Mouse (Mus musculus): Measurements from ENCODE around the gene Pbld1. TPM values are rescaled to one million over a fixed set of nuclear protein-coding genes. Genes with fewer than 3 reads are reported as not detected.

Gene Pbld1
- total and polyA plus RNA-seq, 3 experiments, result 0.47 to 0.50 TPM; not detected in 1

GRCm38 (mm10) chr10:63027376-63028161 lies 32.4 kb upstream of the Pbld1 start:
- no peak overlapping the region for H3K9ac ChIP-seq (ENCODE audit: control insufficient read depth, low read depth, low read length, poor library complexity, severe bottlenecking)
- peaks cover 14% of the 10 kb centered on the region for H3K79me2 ChIP-seq (ENCODE audit: control insufficient read depth, insufficient read depth, low read length, poor library complexity)
- no peak overlapping the region for H3K27ac ChIP-seq (ENCODE audit: control insufficient read depth, low read depth, low read length)
- DNase-seq (ENCODE audit: low read depth, low spot score), result no peak
- no peak overlapping the region for H3K4me3 ChIP-seq (ENCODE audit: control insufficient read depth in 1 of 2, insufficient read depth in 1 of 2, low read depth in 2 of 2, low read length in 2 of 2)
- H3K27me3 ChIP-seq (ENCODE audit: control insufficient read depth in 1 of 2, insufficient read depth in 2 of 2, low read length in 2 of 2), result no peaks in the 10 kb centered on the region
- H3K9me3 ChIP-seq (replicated peaks; ENCODE audit: insufficient read depth, low read length), result no peaks in the 10 kb centered on the region
- peaks cover 0 to 6% of the 10 kb centered on the region in 2 experiments; a peak in 3 of 4 replicates for H3K4me1 ChIP-seq (ENCODE audit: control insufficient read depth in 1 of 2, insufficient read depth in 2 of 2, low read length in 2 of 2)
- peaks cover 0 to 10% of the 10 kb centered on the region in 2 experiments; a peak in 2 of 4 replicates for H3K36me3 ChIP-seq (ENCODE audit: control insufficient read depth in 1 of 2, insufficient read depth in 2 of 2, low read length in 2 of 2)
- TF ChIP-seq USF1 (IDR thresholded peaks at IDR 0.05; ENCODE audit: low read depth, low read length) (no peak), SMC3 (IDR thresholded peaks at IDR 0.05; ENCODE audit: low read depth, low read length) (no peak), ZKSCAN1 (IDR thresholded peaks at IDR 0.05; ENCODE audit: low read depth, low read length) (no peak), MAZ (IDR thresholded peaks at IDR 0.05; ENCODE audit: low read depth, low read length) (no peak), MXI1 (IDR thresholded peaks at IDR 0.05; ENCODE audit: low read depth, low read length) (no peak), JUND (IDR thresholded peaks at IDR 0.05; ENCODE audit: low read depth, low read length) (no peak), UBTF (IDR thresholded peaks at IDR 0.05; ENCODE audit: borderline replicate concordance, insufficient read depth, low read depth, low read length) (no peak), ZNF384 (IDR thresholded peaks at IDR 0.05; ENCODE audit: low read depth, low read length) (no peak), KAT2A (conservative IDR thresholded peaks at IDR 0.05; ENCODE audit: low read depth, low read length) (no peak), TCF12 (IDR thresholded peaks at IDR 0.05; ENCODE audit: low read depth, low read length) (no peak)

GRCm38 (mm10) chr10:63028396-63028795 lies 31.6 kb upstream of the Pbld1 start:
- peaks cover 0 to 10% of the 10 kb centered on the region in 2 experiments; a peak in 2 of 4 replicates for H3K36me3 ChIP-seq (ENCODE audit: control insufficient read depth in 1 of 2, insufficient read depth in 2 of 2, low read length in 2 of 2)
- no peaks in the 10 kb centered on the region for H3K27me3 ChIP-seq (ENCODE audit: control insufficient read depth in 1 of 2, insufficient read depth in 2 of 2, low read length in 2 of 2)
- peaks cover 5% of the 10 kb centered on the region for H3K79me2 ChIP-seq (ENCODE audit: control insufficient read depth, insufficient read depth, low read length, poor library complexity)
- H3K9me3 ChIP-seq (replicated peaks; ENCODE audit: insufficient read depth, low read length), result no peaks in the 10 kb centered on the region
- H3K4me3 ChIP-seq (ENCODE audit: control insufficient read depth in 1 of 2, insufficient read depth in 1 of 2, low read depth in 2 of 2, low read length in 2 of 2), result no peak overlapping the region
- H3K27ac ChIP-seq (ENCODE audit: control insufficient read depth, low read depth, low read length), result no peak overlapping the region
- H3K9ac ChIP-seq (ENCODE audit: control insufficient read depth, low read depth, low read length, poor library complexity, severe bottlenecking), result no peak overlapping the region
- TF ChIP-seq POLR2AphosphoS2 (IDR thresholded peaks at IDR 0.05; ENCODE audit: low read length) (no peak), BHLHE40 (IDR thresholded peaks at IDR 0.05; ENCODE audit: borderline replicate concordance, low read depth, low read length) (no peak), ZMIZ1 (IDR thresholded peaks at IDR 0.05; ENCODE audit: low read depth, low read length) (no peak), RAD21 (IDR thresholded peaks at IDR 0.05; ENCODE audit: low read depth, low read length) (no peak), KAT2A (conservative IDR thresholded peaks at IDR 0.05; ENCODE audit: low read depth, low read length) (no peak), TAL1 (IDR thresholded peaks at IDR 0.05; ENCODE audit: low read length) (no peak), POLR2A (IDR thresholded peaks at IDR 0.05; ENCODE audit: control insufficient read depth in 1 of 2, insufficient read depth in 1 of 2, low read depth in 1 of 2, low read length in 2 of 2, poor library complexity in 1 of 2) (no peak)
- DNase-seq (ENCODE audit: low read depth, low spot score), result no peak
- peaks cover 0 to 6% of the 10 kb centered on the region in 2 experiments; a peak in 3 of 4 replicates for H3K4me1 ChIP-seq (ENCODE audit: control insufficient read depth in 1 of 2, insufficient read depth in 2 of 2, low read length in 2 of 2)
